Mouse (Mus musculus) myocyte (in vitro differentiated cells): ENCODE data around the gene Pla2g6. TPM values are rescaled to one million over a fixed set of nuclear protein-coding genes. Genes with fewer than 3 reads are reported as not detected.

Source experiments
- H3K27me3 ChIP-seq: one replicate; pipeline ENCODE4 v1.6.1; 2011; ENCODE audit not compliant: control insufficient read depth, insufficient read depth, insufficient read length
- H3K36me3 ChIP-seq: one replicate; pipeline ENCODE4 v1.6.1; 2011; ENCODE audit not compliant: control insufficient read depth, insufficient read depth
- H3K4me2 ChIP-seq: one replicate; pipeline ENCODE4 v1.6.1; 2011; ENCODE audit warnings: low read depth, control low read depth
- H3K4me3 ChIP-seq: one replicate; pipeline ENCODE4 v1.5.1; 2011; ENCODE audit warnings: mild to moderate bottlenecking, control low read depth, moderate library complexity
- H3K79me2 ChIP-seq: one replicate; pipeline ENCODE4 v1.6.1; 2011; ENCODE audit not compliant: control insufficient read depth, insufficient read depth
- H3ac ChIP-seq: one replicate; pipeline ENCODE4 v1.6.1; 2011; ENCODE audit not compliant: control insufficient read depth, insufficient read length
- CEBPB ChIP-seq: IDR thresholded peaks from 2 replicates; pipeline ENCODE4 v1.6.1; 2011; ENCODE audit warnings: mild to moderate bottlenecking, moderate library complexity; ENCODE audit not compliant: poor library complexity, insufficient read depth, severe bottlenecking
- E2F4 ChIP-seq: IDR thresholded peaks from one replicate; pipeline ENCODE4 v1.6.1; 2011; ENCODE audit warnings: mild to moderate bottlenecking, control low read depth, moderate library complexity; ENCODE audit not compliant: insufficient read depth
- MAX ChIP-seq: IDR thresholded peaks from one replicate; pipeline ENCODE4 v1.6.1; 2011; ENCODE audit warnings: low read depth, mild to moderate bottlenecking, control low read depth
- MYOD1 ChIP-seq, 3 experiments: IDR thresholded peaks; one replicate each; pipeline ENCODE4 v1.6.1; 2011; ENCODE audit warnings: control low read depth in 2 of 3, low read depth in 2 of 3, mild to moderate bottlenecking in 2 of 3, moderate library complexity in 1 of 3; ENCODE audit not compliant: insufficient read length in 2 of 3, control insufficient read depth in 1 of 3
- MYOG ChIP-seq, 3 experiments: IDR thresholded peaks; one replicate each; pipeline ENCODE4 v1.6.1; 2011; ENCODE audit warnings: control low read depth in 2 of 3, low read depth in 2 of 3, mild to moderate bottlenecking in 2 of 3; ENCODE audit not compliant: insufficient read length in 2 of 3, control insufficient read depth in 1 of 3, insufficient read depth in 1 of 3
- POLR2A ChIP-seq: IDR thresholded peaks from one replicate; pipeline ENCODE4 v1.6.1; 2011; ENCODE audit warnings: low read depth, mild to moderate bottlenecking, control low read depth, moderate library complexity; ENCODE audit not compliant: insufficient read length
- POLR2AphosphoS2 ChIP-seq: IDR thresholded peaks from one replicate; pipeline ENCODE4 v1.6.1; 2011; ENCODE audit warnings: low read depth, control low read depth; ENCODE audit not compliant: insufficient read length
- REST ChIP-seq: IDR thresholded peaks from one replicate; pipeline ENCODE4 v1.6.1; 2011; ENCODE audit warnings: mild to moderate bottlenecking, control low read depth, moderate library complexity; ENCODE audit not compliant: insufficient read depth, insufficient read length
- SRF ChIP-seq: IDR thresholded peaks from one replicate; pipeline ENCODE4 v1.6.1; 2011; ENCODE audit warnings: low read depth; ENCODE audit not compliant: control insufficient read depth, insufficient read length
- TCF3 ChIP-seq: IDR thresholded peaks from one replicate; pipeline ENCODE4 v1.6.1; 2011; ENCODE audit warnings: low read depth, control low read depth; ENCODE audit not compliant: insufficient read length
- USF1 ChIP-seq: IDR thresholded peaks from one replicate; pipeline ENCODE4 v1.6.1; 2011; ENCODE audit warnings: low read depth, mild to moderate bottlenecking, control low read depth, moderate library complexity
- polyA plus RNA-seq: library from polyadenylated mRNA; unstranded; fragments of >200 nt; fragmentation: generic; extraction: Trizol; gene quantifications from one replicate; pipeline ENCODE4 v1.2.1, GENCODE M21; 2012; ENCODE audit warnings: missing spikeins

Gene Pla2g6
- polyA plus RNA-seq, 1 experiment, result 36.3 TPM

DNA sequence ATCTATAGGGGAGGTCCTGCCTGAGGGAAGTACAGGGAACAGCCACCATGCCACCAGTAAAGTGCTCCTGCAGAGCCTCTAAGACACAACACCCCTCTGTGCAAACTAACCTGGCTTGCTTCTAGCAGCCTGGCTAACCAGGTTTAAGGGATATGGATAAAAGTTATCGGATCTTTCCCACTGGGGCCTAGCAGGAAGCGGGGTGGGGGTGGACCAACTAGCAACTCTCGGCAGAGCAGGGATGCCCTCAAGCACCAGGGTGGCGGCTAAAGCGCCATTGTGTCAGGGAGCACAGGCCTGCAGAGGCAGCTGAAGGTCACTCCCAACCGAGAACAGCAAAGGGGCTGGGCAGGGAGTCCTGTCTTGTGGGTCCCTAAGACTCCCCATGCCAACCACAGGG is 35.9 kb upstream of the Pla2g6 start:
- peaks cover 36% of the 10 kb centered on the region for H3K36me3 ChIP-seq
- no peak for TF ChIP-seq SRF
- no peak for TF ChIP-seq E2F4
- TF ChIP-seq MAX, result no peak
- no peak for TF ChIP-seq REST
- no peak for TF ChIP-seq POLR2A
- TF ChIP-seq TCF3, result no peak
- H3K4me2 ChIP-seq, result no peak overlapping the region
- no peak overlapping the region for H3K4me3 ChIP-seq
- H3K79me2 ChIP-seq, result no peaks in the 10 kb centered on the region
- no peak overlapping the region for H3ac ChIP-seq
- no peaks in the 10 kb centered on the region for H3K27me3 ChIP-seq

DNA sequence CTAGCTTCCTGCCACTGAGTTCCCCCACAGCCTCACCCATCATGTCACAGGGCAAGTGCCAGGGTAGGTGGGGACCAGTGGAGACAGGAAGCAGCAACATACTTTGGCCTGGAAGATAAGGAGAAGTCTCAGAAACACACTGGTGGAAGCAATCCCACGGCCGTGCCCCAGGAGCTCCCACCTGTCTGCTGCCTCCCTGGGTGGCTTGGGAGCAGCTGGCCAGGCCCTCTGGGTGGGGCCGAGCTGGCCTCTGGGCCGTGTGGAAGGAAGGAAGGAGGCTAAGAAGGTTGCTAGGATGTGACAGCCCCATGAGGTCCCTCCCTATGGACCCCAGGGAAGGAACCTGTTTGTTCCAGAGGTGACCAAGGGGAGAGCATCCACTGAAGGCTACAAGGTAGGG is 32.8 kb upstream of the Pla2g6 start:
- Histone ChIP-seq H3K27me3 (no peaks in the 10 kb centered on the region), H3K79me2 (no peaks in the 10 kb centered on the region), H3K4me3 (no peak overlapping the region), H3ac (no peak overlapping the region), H3K4me2 (no peak overlapping the region), H3K36me3 (peaks cover 56% of the 10 kb centered on the region)
- TF ChIP-seq REST (no peak), CEBPB (no peak), MYOG (IDR thresholded peaks at IDR 0.05; ENCODE audit: control insufficient read depth in 1 of 3, insufficient read depth in 1 of 3, insufficient read length in 2 of 3, low read depth in 2 of 3) (peak in 2 of 3 experiments; percentile 37 to 85), MYOD1 (IDR thresholded peaks at IDR 0.05; ENCODE audit: control insufficient read depth in 1 of 3, insufficient read length in 2 of 3, low read depth in 2 of 3) (peak in 2 of 3 experiments; percentile 44 to 62)

DNA sequence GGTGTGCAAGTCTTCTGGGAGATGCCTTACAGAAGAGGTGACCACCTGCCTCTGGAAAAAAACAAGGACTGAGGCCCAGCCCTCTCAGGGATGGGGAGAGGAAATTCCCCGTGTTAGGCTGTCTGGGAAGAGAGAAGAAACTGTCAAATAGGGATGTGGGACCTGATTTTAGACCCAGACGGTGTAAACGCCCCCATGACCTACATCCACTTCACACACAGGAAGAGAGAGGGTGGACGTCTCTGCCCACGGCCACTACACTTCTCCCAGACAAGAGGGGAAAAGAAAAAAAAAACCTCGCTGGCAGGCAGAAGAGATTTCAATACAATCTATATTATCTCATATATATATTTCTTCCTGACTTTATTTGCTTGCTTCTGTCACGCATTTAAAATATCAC is 32.2 kb upstream of the Pla2g6 start:
- no peak overlapping the region for H3K4me3 ChIP-seq
- no peak overlapping the region for H3ac ChIP-seq
- H3K4me2 ChIP-seq, result no peak overlapping the region
- no peak for TF ChIP-seq REST
- TF ChIP-seq POLR2AphosphoS2, result no peak
- TF ChIP-seq CEBPB, result no peak
- TF ChIP-seq USF1, result no peak
- TF ChIP-seq TCF3, result no peak
- no peaks in the 10 kb centered on the region for H3K27me3 ChIP-seq
- no peaks in the 10 kb centered on the region for H3K79me2 ChIP-seq
- H3K36me3 ChIP-seq, result peaks cover 50% of the 10 kb centered on the region

GRCm38 (mm10) chr15:79359954-79360353 is 31.8 kb upstream of the Pla2g6 start:
- no peaks in the 10 kb centered on the region for H3K79me2 ChIP-seq
- TF ChIP-seq TCF3 (no peak), REST (no peak), MAX (no peak), MYOD1 (IDR thresholded peaks at IDR 0.05; ENCODE audit: control insufficient read depth in 1 of 3, insufficient read length in 2 of 3, low read depth in 2 of 3) (no peak), SRF (no peak)
- no peak overlapping the region for H3K4me2 ChIP-seq
- no peaks in the 10 kb centered on the region for H3K27me3 ChIP-seq
- H3ac ChIP-seq, result no peak overlapping the region
- H3K36me3 ChIP-seq, result peaks cover 46% of the 10 kb centered on the region
- no peak overlapping the region for H3K4me3 ChIP-seq

- H3K36me3 ChIP-seq, result peaks cover 44% of the 10 kb centered on the region
- no peaks in the 10 kb centered on the region for H3K79me2 ChIP-seq
- H3ac ChIP-seq, result no peak overlapping the region
- TF ChIP-seq POLR2AphosphoS2 (peak; percentile 67), MAX (no peak)
- no peak overlapping the region for H3K4me3 ChIP-seq
- H3K4me2 ChIP-seq, result no peak overlapping the region
- no peaks in the 10 kb centered on the region for H3K27me3 ChIP-seq
These were observed 29.9 kb upstream of the Pla2g6 start for GRCm38 (mm10) chr15:79357974-79358690.
